Mouse (Mus musculus): ENCODE results near the gene Aldh9a1. TPM values are rescaled to one million over a fixed set of nuclear protein-coding genes. Genes with fewer than 3 reads are reported as not detected.

Aldh9a1 gene
- polyA plus RNA-seq (2014; fragmentation: Illumina TruSeq; extraction: RNeasy Lipid Tissue Mini Kit (QIAGEN cat#74804); ENCODE audit: low read depth, low replicate concordance): 213 TPM

GRCm38 (mm10) chr1:167349815-167350596, at the start of gene Aldh9a1:
Gene Aldh9a1, plus strand, starts transcription at chr1:167349991.

GRCm38 (mm10) chr1:167308261-167309054, 41.3 kb upstream of the Aldh9a1 start, which contains the start of gene Tmco1:
Gene Tmco1, plus strand, starts transcription at chr1:167308378.

GRCm38 (mm10) chr1:167393683-167394492, 44.1 kb downstream of the Aldh9a1 start, which contains the start of gene Mgst3:
Gene Mgst3, minus strand, starts transcription at chr1:167393841.

Other genes with a start within 250 kb of the Aldh9a1 start
- 6.3 TPM for gene Uck2, start 64.7 kb upstream of the Aldh9a1 start, polyA plus RNA-seq (2014; fragmentation: Illumina TruSeq; extraction: RNeasy Lipid Tissue Mini Kit (QIAGEN cat#74804); ENCODE audit: low read depth, low replicate concordance)
- 361 TPM for gene Tmco1, start 41.6 kb upstream of the Aldh9a1 start, polyA plus RNA-seq (2014; fragmentation: Illumina TruSeq; extraction: RNeasy Lipid Tissue Mini Kit (QIAGEN cat#74804); ENCODE audit: low read depth, low replicate concordance)
- gene Mgst3, start 43.9 kb downstream of the Aldh9a1 start, polyA plus RNA-seq (2014; fragmentation: Illumina TruSeq; extraction: RNeasy Lipid Tissue Mini Kit (QIAGEN cat#74804); ENCODE audit: low read depth, low replicate concordance): 1.1 TPM
- gene Lrrc52, start 116.8 kb downstream of the Aldh9a1 start, polyA plus RNA-seq (2014; fragmentation: Illumina TruSeq; extraction: RNeasy Lipid Tissue Mini Kit (QIAGEN cat#74804); ENCODE audit: low read depth, low replicate concordance): not detected
- gene Rxrg, start 248.4 kb downstream of the Aldh9a1 start, polyA plus RNA-seq (2014; fragmentation: Illumina TruSeq; extraction: RNeasy Lipid Tissue Mini Kit (QIAGEN cat#74804); ENCODE audit: low read depth, low replicate concordance): 1.7 TPM

All from liver, adult 10 weeks (tissue).